26 mouse cellular contexts compared by ENCODE assay signal in genomic region chr4:133172451-133172850, GRCm38 (mm10). TPM values are rescaled to one million over a fixed set of nuclear protein-coding genes. Genes with fewer than 3 reads are reported as not detected.
DNase-seq lines count a peak whose midpoint lies in the region; ATAC-seq and TF ChIP-seq lines count a peak whose summit lies in the region.
"Had no signal": no experiment of that assay in that cellular context is flagged by ENCODE, and none has a peak within 500 bp of the region (broad histone marks: within the 10 kb centered on the region; RNA-seq: fewer than 3 reads in every experiment).

No protein-coding gene starts in this region.

- intact Hi-C loops in gastrocnemius, adult 2 months (cut with DNase I) = no loop called here

- peak overlapping the region; percentile 11; the same call in 1 of the 2 replicates for H3K4me3 ChIP-seq in gastrocnemius, adult 2 months
- H3K4me3 ChIP-seq in intestine, embryonic 16.5 days (ENCODE audit: low read length) = no peak overlapping the region
- no peak overlapping the region for H3K4me3 ChIP-seq in intestine, embryonic 15.5 days (replicated peaks)
- H3K4me3 ChIP-seq in lung, postnatal 0 days (ENCODE audit: low read depth, low read length) = no peak overlapping the region
- no peak overlapping the region for H3K4me3 ChIP-seq in macrophage (ENCODE audit: inconsistent target)
- H3K4me3 ChIP-seq: embryonic facial prominence, embryonic 13.5 days; liver, embryonic 12.5 days; midbrain, embryonic 12.5 days; neural tube, embryonic 13.5 days had no signal

- H3K4me1 ChIP-seq in intestine, embryonic 16.5 days (ENCODE audit: control insufficient read depth, insufficient read depth, low read length) = peaks cover 50% of the 10 kb centered on the region
- peaks cover 49% of the 10 kb centered on the region for H3K4me1 ChIP-seq in intestine, embryonic 15.5 days (replicated peaks)
- peaks cover 26% of the 10 kb centered on the region for H3K4me1 ChIP-seq in lung, postnatal 0 days (ENCODE audit: insufficient read depth, low read depth, low read length)

- H3K9ac ChIP-seq in intestine, embryonic 16.5 days (ENCODE audit: low read depth, low read length) = 0 out of 2 replicates have a peak overlapping the region, but pooled peaks have one; percentile 10
- H3K9ac ChIP-seq in intestine, embryonic 15.5 days = no peak overlapping the region
- H3K9ac ChIP-seq in lung, postnatal 0 days (replicated peaks; ENCODE audit: low read depth) = no peak overlapping the region
- H3K9ac ChIP-seq: embryonic facial prominence, embryonic 13.5 days; hindbrain, embryonic 14.5 days; liver, embryonic 12.5 days; lung, embryonic 14.5 days; midbrain, embryonic 12.5 days; neural tube, embryonic 13.5 days had no signal

- H3K27me3 ChIP-seq in intestine, embryonic 16.5 days (replicated peaks; ENCODE audit: control insufficient read depth, insufficient read depth, low read length) = no peaks in the 10 kb centered on the region
- no peaks in the 10 kb centered on the region for H3K27me3 ChIP-seq in intestine, embryonic 15.5 days (replicated peaks)
- H3K27me3 ChIP-seq in lung, postnatal 0 days (replicated peaks; ENCODE audit: insufficient read depth, low read length) = no peaks in the 10 kb centered on the region
- H3K27me3 ChIP-seq: embryonic facial prominence, embryonic 13.5 days; liver, embryonic 12.5 days; midbrain, embryonic 12.5 days; neural tube, embryonic 13.5 days; Patski had no signal

- no peak for TF ChIP-seq CTCF in gastrocnemius, adult 2 months (IDR thresholded peaks at IDR 0.05)
- TF ChIP-seq CTCF in lung, postnatal 0 days (IDR thresholded peaks at IDR 0.05) = no peak

- no peak for DNase-seq in gastrocnemius, adult 2 months
- DNase-seq in gastrocnemius, postnatal 4 days (ENCODE audit: low spot score in 2 of 2) = no peak
- DNase-seq in lung, postnatal 0 days (ENCODE audit: low spot score) = no peak
- no peak for DNase-seq in lung, postnatal 25 days (ENCODE audit: low spot score)
- DNase-seq: adrenal gland, postnatal 10 days; cerebellum, adult 11-12 months; cerebellum, postnatal 14 days; gastrocnemius, postnatal 36 days; heart, postnatal 10 days; lung, embryonic 14.5 days; right cerebral cortex, adult 18-20 months; spleen, adult 18-20 months had no signal

- peaks cover 2% of the 10 kb centered on the region; the same call in 1 of the 2 replicates for H3K36me3 ChIP-seq in intestine, embryonic 16.5 days (ENCODE audit: control insufficient read depth, insufficient read depth, low read length)
- H3K36me3 ChIP-seq in intestine, embryonic 15.5 days = peaks cover 5% of the 10 kb centered on the region; the same call in 1 of the 2 replicates
- peaks cover 9% of the 10 kb centered on the region; the same call in 1 of the 2 replicates for H3K36me3 ChIP-seq in lung, postnatal 0 days (ENCODE audit: insufficient read depth, low read length)
- H3K36me3 ChIP-seq in macrophage (ENCODE audit: inconsistent target) = peaks cover 12% of the 10 kb centered on the region; the same call in 1 of the 2 replicates
- H3K36me3 ChIP-seq: midbrain, embryonic 12.5 days; neural tube, embryonic 13.5 days had no signal

- 81% methylated on average over 4 of the region's 4 CpGs for WGBS in intestine, embryonic 16.5 days
- WGBS in intestine, embryonic 15.5 days = 86% methylated on average over 4 of the region's 4 CpGs
- WGBS in lung, postnatal 0 days = 60% methylated on average over 4 of the region's 4 CpGs
- WGBS in macrophage (ENCODE audit: missing documents) = 76% methylated on average over 4 of the region's 4 CpGs

- no peak for ATAC-seq in intestine, embryonic 16.5 days
- ATAC-seq in intestine, embryonic 15.5 days = no peak
- no peak for ATAC-seq in lung, postnatal 0 days
- ATAC-seq: CD4-positive, CD25-positive, alpha-beta regulatory T cell, adult 4 months; forebrain, embryonic 16.5 days; liver, embryonic 12.5 days; Patski had no signal

- H3K9me3 ChIP-seq in intestine, embryonic 16.5 days (ENCODE audit: control insufficient read depth, low read length) = no peaks in the 10 kb centered on the region
- no peaks in the 10 kb centered on the region for H3K9me3 ChIP-seq in intestine, embryonic 15.5 days
- H3K9me3 ChIP-seq in lung, postnatal 0 days (ENCODE audit: low read length) = no peaks in the 10 kb centered on the region
- H3K9me3 ChIP-seq: embryonic facial prominence, embryonic 13.5 days; liver, embryonic 12.5 days; midbrain, embryonic 12.5 days; neural tube, embryonic 13.5 days had no signal

- H3K27ac ChIP-seq in gastrocnemius, adult 2 months = peak overlapping the region; percentile 81
- H3K27ac ChIP-seq in intestine, embryonic 16.5 days (ENCODE audit: low read length) = peak overlapping the region; percentile 23; the same call in 1 of the 2 replicates
- H3K27ac ChIP-seq in intestine, embryonic 15.5 days = no peak overlapping the region
- peak overlapping the region; percentile 6; the same call in 1 of the 2 replicates for H3K27ac ChIP-seq in lung, postnatal 0 days (ENCODE audit: low read length)
- H3K27ac ChIP-seq in macrophage = peak overlapping the region; percentile 100
- H3K27ac ChIP-seq: embryonic facial prominence, embryonic 13.5 days; hindbrain, embryonic 14.5 days; liver, embryonic 12.5 days; midbrain, embryonic 12.5 days; neural tube, embryonic 13.5 days had no signal

- TF ChIP-seq EP300 in lung, postnatal 0 days (IDR thresholded peaks at IDR 0.05) = no peak

- H3K79me2 ChIP-seq in macrophage (ENCODE audit: inconsistent target) = peaks cover 84% of the 10 kb centered on the region

- H3K4me2 ChIP-seq in intestine, embryonic 16.5 days (ENCODE audit: low read depth, low read length) = no peak overlapping the region
- no peak overlapping the region for H3K4me2 ChIP-seq in intestine, embryonic 15.5 days (replicated peaks)
- H3K4me2 ChIP-seq in lung, postnatal 0 days (replicated peaks; ENCODE audit: low read depth, low read length) = no peak overlapping the region
- H3K4me2 ChIP-seq: embryonic facial prominence, embryonic 13.5 days; hindbrain, embryonic 14.5 days; liver, embryonic 12.5 days; lung, embryonic 14.5 days; midbrain, embryonic 12.5 days; neural tube, embryonic 13.5 days had no signal

RNA-seq across cellular contexts. Expression of gene Cd164l2, which starts 39.5 kb away (rescaled TPM):
- under 1 TPM in 1 of 2 experiments, not detected in 1; 0.26 TPM for total RNA-seq in gastrocnemius, adult 2 months (2021)
- under 1 TPM in 1 of 2 experiments, not detected in 1; 0.74 TPM for total RNA-seq in gastrocnemius, postnatal 4 days (2021)
- 1.6 and 2.0 TPM in 2 replicates for polyA plus RNA-seq in intestine, embryonic 16.5 days (2015; fragmentation: Nextera tagmentation; extraction: Ambion mirVana)
- 2.7 and 2.8 TPM in 2 replicates for polyA plus RNA-seq in intestine, embryonic 15.5 days (2015; fragmentation: Nextera tagmentation; extraction: Ambion mirVana)
- polyA plus RNA-seq in lung, postnatal 0 days (2015; fragmentation: Nextera tagmentation; extraction: Ambion mirVana) = 8.7 and 10.3 TPM in 2 replicates
- not detected for total RNA-seq in macrophage (2018; cell fraction: chromatin; rRNA removed)
- total RNA-seq in macrophage (2018; cell fraction: cytosol; rRNA removed) = not detected
- total RNA-seq in macrophage (2018; cell fraction: nucleus; rRNA removed) = 1 to 10 TPM in 1 of 26 experiments, under 1 TPM in 2, not detected in 23; 0.85 to 3.4 (median 0.88) TPM
- not detected in 3 replicates for polyA plus RNA-seq in macrophage (2018)
- total RNA-seq: heart, postnatal 10 days had no signal

RNA-seq across cellular contexts. Expression of gene Gpr3, which starts 39.9 kb away (rescaled TPM):
- total RNA-seq in gastrocnemius, adult 2 months (2021) = not detected
- total RNA-seq in gastrocnemius, postnatal 4 days (2021) = not detected
- polyA plus RNA-seq in intestine, embryonic 16.5 days (2015; fragmentation: Nextera tagmentation; extraction: Ambion mirVana) = 0.05 and 0.24 TPM in 2 replicates
- polyA plus RNA-seq in intestine, embryonic 15.5 days (2015; fragmentation: Nextera tagmentation; extraction: Ambion mirVana) = 0.06 and 0.14 TPM in 2 replicates
- polyA plus RNA-seq in lung, postnatal 0 days (2015; fragmentation: Nextera tagmentation; extraction: Ambion mirVana) = not detected in 2 replicates
- total RNA-seq in macrophage (2018; cell fraction: chromatin; rRNA removed) = not detected
- under 1 TPM in 1 of 26 experiments, not detected in 25; 0.07 TPM for total RNA-seq in macrophage (2018; cell fraction: cytosol; rRNA removed)
- total RNA-seq in macrophage (2018; cell fraction: nucleus; rRNA removed) = under 1 TPM in 1 of 26 experiments, not detected in 25; 0.59 TPM
- polyA plus RNA-seq in macrophage (2018) = not detected in 3 replicates
- total RNA-seq: gastrocnemius, postnatal 36 days had no signal
- polyA plus RNA-seq: CD4-positive, CD25-positive, alpha-beta regulatory T cell, adult 4 months; intestine, embryonic 14.5 days; liver, embryonic 12.5 days; lung, embryonic 14.5 days; stomach, embryonic 14.5 days; thymus, postnatal 0 days had no signal

RNA-seq across cellular contexts. Expression of gene Wasf2, which starts 42.1 kb away (rescaled TPM):
- 10 to 100 TPM; 34.9 to 35.6 TPM for total RNA-seq in gastrocnemius, adult 2 months (2021)
- 100 to 1,000 TPM; 110 TPM for total RNA-seq in gastrocnemius, postnatal 4 days (2021)
- 76.9 and 81.9 TPM in 2 replicates for polyA plus RNA-seq in intestine, embryonic 16.5 days (2015; fragmentation: Nextera tagmentation; extraction: Ambion mirVana)
- polyA plus RNA-seq in intestine, embryonic 15.5 days (2015; fragmentation: Nextera tagmentation; extraction: Ambion mirVana) = 92.5 and 115 TPM in 2 replicates
- polyA plus RNA-seq in lung, postnatal 0 days (2015; fragmentation: Nextera tagmentation; extraction: Ambion mirVana) = 149 and 153 TPM in 2 replicates
- total RNA-seq in macrophage (2018; cell fraction: chromatin; rRNA removed) = 100 to 1,000 TPM in 21 of 26 experiments, 10 to 100 TPM in 5; 72.9 to 153 (median 117) TPM
- total RNA-seq in macrophage (2018; cell fraction: cytosol; rRNA removed) = 100 to 1,000 TPM; 107 to 139 (median 117) TPM
- total RNA-seq in macrophage (2018; cell fraction: nucleus; rRNA removed) = 100 to 1,000 TPM in 13 of 26 experiments, 10 to 100 TPM in 13; 73.3 to 148 (median 98.6) TPM
- polyA plus RNA-seq in macrophage (2018) = 68.1 to 117 TPM (median 91.5 TPM) in 3 replicates
